Mouse (Mus musculus) heart, adult 2 months (tissue): ENCODE measurements around the gene Ndst2.

Source experiments
- CTCF ChIP-seq: fragments of 200-600 bp; IDR thresholded peaks from 2 replicates; pipeline ENCODE4 v1.8.1; 2022; ENCODE audit warnings: antibody characterized with exemption, mild to moderate bottlenecking, moderate library complexity
- EP300 ChIP-seq: fragments of 200-500 bp; IDR thresholded peaks from 2 replicates; pipeline ENCODE4 v1.6.1; 2011; ENCODE audit warnings: low read depth, low read length, control low read depth; ENCODE audit not compliant: insufficient read depth
- POLR2A ChIP-seq: fragments of 200-500 bp; IDR thresholded peaks from 2 replicates; pipeline ENCODE4 v1.6.1; 2011; ENCODE audit warnings: mild to moderate bottlenecking, low read depth, low read length, control low read depth; ENCODE audit not compliant: insufficient read depth

- no peak for TF ChIP-seq EP300
- TF ChIP-seq POLR2A = no peak
- no peak for TF ChIP-seq CTCF
Observed at GRCm38 (mm10) chr14:20782860-20783259, 48.5 kb upstream of the Ndst2 start.
